Mouse (Mus musculus) forebrain, embryonic 16.5 days (tissue): ENCODE measurements around the gene Galnt2. TPM values are rescaled to one million over a fixed set of nuclear protein-coding genes. Genes with fewer than 3 reads are reported as not detected.

Source experiments
- ATAC-seq: fragments of 200-750 bp; cut with Nextera tagmentation; 2 replicates; pipeline ENCODE4 v1.8.0; 2017; ENCODE audit warnings: mild to moderate bottlenecking, moderate library complexity
- H3K27ac ChIP-seq: fragments of 300-500 bp; sonication (generic); 2 replicates; pipeline ENCODE4 v1.5.1; 2014; ENCODE audit warnings: low read length, control low read depth
- H3K27me3 ChIP-seq: fragments of 300-500 bp; sonication (generic); replicated peaks from 2 replicates; pipeline ENCODE4 v1.6.1; 2014; ENCODE audit warnings: low read length; ENCODE audit not compliant: control insufficient read depth, insufficient read depth
- H3K36me3 ChIP-seq: fragments of 300-500 bp; sonication (generic); 2 replicates; pipeline ENCODE4 v1.6.1; 2014; ENCODE audit not compliant: control insufficient read depth, insufficient read depth
- H3K4me1 ChIP-seq: fragments of 300-500 bp; sonication (generic); replicated peaks from 2 replicates; pipeline ENCODE4 v1.6.1; 2014; ENCODE audit warnings: low read length; ENCODE audit not compliant: control insufficient read depth, insufficient read depth
- H3K4me2 ChIP-seq: fragments of 300-500 bp; sonication (generic); 2 replicates; pipeline ENCODE4 v1.6.1; 2014; ENCODE audit warnings: mild to moderate bottlenecking, low read length, control low read depth
- H3K4me3 ChIP-seq: fragments of 300-500 bp; sonication (generic); replicated peaks from 2 replicates; pipeline ENCODE4 v1.5.1; 2014; ENCODE audit warnings: mild to moderate bottlenecking, low read length, control low read depth
- H3K9ac ChIP-seq: fragments of 300-500 bp; sonication (generic); replicated peaks from 2 replicates; pipeline ENCODE4 v1.6.1; 2014; ENCODE audit warnings: low read depth, low read length, control low read depth
- H3K9me3 ChIP-seq: fragments of 300-500 bp; sonication (generic); 2 replicates; pipeline ENCODE4 v1.6.1; 2016; ENCODE audit warnings: low read length; ENCODE audit not compliant: control insufficient read depth
- WGBS: fragments of 180-500 bp; shearing (Covaris S2); extraction: QIAGEN DNeasy Blood & Tissue Kit; methylation state at CpG from one replicate; pipeline ENCODE4 v1.1.7; 2014; 5-methylcytosine and 5-hydroxymethylcytosine counted together
- polyA plus RNA-seq: library from polyadenylated mRNA; unstranded; fragments of >200 nt; fragmentation: Nextera tagmentation; extraction: Ambion mirVana; gene quantifications from 2 replicates; pipeline ENCODE4 v1.2.1, GENCODE M21; 2015

The Galnt2 gene
- polyA plus RNA-seq, 1 experiment from 2014 or later, result 47.8 TPM

GRCm38 (mm10) chr8:124230496-124231175 lies 555 bp upstream of the Galnt2 start:
- H3K27me3 ChIP-seq, result no peaks in the 10 kb centered on the region
- peak overlapping the region; percentile 57 for H3K4me2 ChIP-seq
- H3K4me3 ChIP-seq, result peak overlapping the region; percentile 53
- peaks cover 25% of the 10 kb centered on the region for H3K4me1 ChIP-seq
- H3K27ac ChIP-seq, result peak overlapping the region; percentile 20; the same call in 1 of the 2 replicates
- 58% methylated on average over 8 of the region's 8 CpGs for WGBS
- 0 out of 2 replicates have a peak, but pooled peaks have one; percentile 18 for ATAC-seq
- H3K9ac ChIP-seq, result peak overlapping the region; percentile 72
- H3K9me3 ChIP-seq, result no peaks in the 10 kb centered on the region
- no peaks in the 10 kb centered on the region for H3K36me3 ChIP-seq

GRCm38 (mm10) chr8:124231485-124232279 lies 491 bp downstream of the Galnt2 start:
- WGBS, result under 1% methylated on average over 73 of the region's 83 CpGs
- no peak overlapping the region for H3K27ac ChIP-seq
- peak; percentile 70 for ATAC-seq
- H3K27me3 ChIP-seq, result no peaks in the 10 kb centered on the region
- peak overlapping the region; percentile 94 for H3K4me2 ChIP-seq
- H3K36me3 ChIP-seq, result no peaks in the 10 kb centered on the region
- H3K4me1 ChIP-seq, result peaks cover 25% of the 10 kb centered on the region
- peak overlapping the region; percentile 53 for H3K4me3 ChIP-seq
- no peaks in the 10 kb centered on the region for H3K9me3 ChIP-seq
- peak overlapping the region; percentile 72 for H3K9ac ChIP-seq

- peak overlapping the region; percentile 53 for H3K4me3 ChIP-seq
- ATAC-seq, result no peak
- H3K36me3 ChIP-seq, result no peaks in the 10 kb centered on the region
- 4% methylated on average over 18 of the region's 18 CpGs for WGBS
- peak overlapping the region; percentile 72 for H3K9ac ChIP-seq
- H3K27ac ChIP-seq, result no peak overlapping the region
- H3K4me2 ChIP-seq, result peak overlapping the region; percentile 94
- no peaks in the 10 kb centered on the region for H3K9me3 ChIP-seq
- H3K27me3 ChIP-seq, result no peaks in the 10 kb centered on the region
- peaks cover 25% of the 10 kb centered on the region for H3K4me1 ChIP-seq
Measured at GRCm38 (mm10) chr8:124232280-124232600, 1.0 kb downstream of the Galnt2 start.

GRCm38 (mm10) chr8:124234496-124234895 lies 3.3 kb downstream of the Galnt2 start:
- Histone ChIP-seq H3K9me3 (no peaks in the 10 kb centered on the region), H3K4me2 (0 out of 2 replicates have a peak overlapping the region, but pooled peaks have one; percentile 4), H3K4me3 (no peak overlapping the region), H3K4me1 (peaks cover 25% of the 10 kb centered on the region), H3K27me3 (no peaks in the 10 kb centered on the region), H3K9ac (no peak overlapping the region), H3K36me3 (no peaks in the 10 kb centered on the region), H3K27ac (no peak overlapping the region)
- no peak for ATAC-seq
- 28% methylated on average over 2 of the region's 2 CpGs for WGBS

GRCm38 (mm10) chr8:124235536-124235935 lies 4.3 kb downstream of the Galnt2 start:
- no peak overlapping the region for H3K27ac ChIP-seq
- no peaks in the 10 kb centered on the region for H3K27me3 ChIP-seq
- H3K4me3 ChIP-seq, result no peak overlapping the region
- ATAC-seq, result no peak
- no peak overlapping the region for H3K9ac ChIP-seq
- no peak overlapping the region for H3K4me2 ChIP-seq
- H3K36me3 ChIP-seq, result no peaks in the 10 kb centered on the region
- peaks cover 33% of the 10 kb centered on the region for H3K4me1 ChIP-seq
- WGBS, result 90% methylated on average over 4 of the region's 4 CpGs
- no peaks in the 10 kb centered on the region for H3K9me3 ChIP-seq

- no peak for ATAC-seq
- no peak overlapping the region for H3K4me3 ChIP-seq
- no peak overlapping the region for H3K27ac ChIP-seq
- peaks cover 20% of the 10 kb centered on the region for H3K4me1 ChIP-seq
- no peak overlapping the region for H3K4me2 ChIP-seq
- H3K36me3 ChIP-seq, result peaks cover 3% of the 10 kb centered on the region; the same call in 1 of the 2 replicates
- H3K27me3 ChIP-seq, result no peaks in the 10 kb centered on the region
- WGBS, result 82% methylated on average over 6 of the region's 6 CpGs
- H3K9ac ChIP-seq, result no peak overlapping the region
- 0 out of 2 replicates have a peak, but pooled peaks cover 5% of the 10 kb centered on the region for H3K9me3 ChIP-seq
Measured at GRCm38 (mm10) chr8:124239350-124239749, 8.2 kb downstream of the Galnt2 start.

- H3K27me3 ChIP-seq, result no peaks in the 10 kb centered on the region
- ATAC-seq, result no peak
- no peak overlapping the region for H3K27ac ChIP-seq
- H3K9ac ChIP-seq, result no peak overlapping the region; the same call in 1 of the 2 replicates
- peaks cover 17% of the 10 kb centered on the region for H3K4me1 ChIP-seq
- H3K4me3 ChIP-seq, result no peak overlapping the region
- 83% methylated on average over 8 of the region's 8 CpGs for WGBS
- H3K36me3 ChIP-seq, result peaks cover 3% of the 10 kb centered on the region; the same call in 1 of the 2 replicates
- H3K9me3 ChIP-seq, result 0 out of 2 replicates have a peak, but pooled peaks cover 5% of the 10 kb centered on the region
- no peak overlapping the region for H3K4me2 ChIP-seq
Measured at GRCm38 (mm10) chr8:124240932-124241331, 9.7 kb downstream of the Galnt2 start.

GRCm38 (mm10) chr8:124242208-124242607 lies 11.0 kb downstream of the Galnt2 start:
- Histone ChIP-seq H3K9ac (no peak overlapping the region), H3K4me1 (peaks cover 19% of the 10 kb centered on the region), H3K36me3 (peaks cover 3% of the 10 kb centered on the region; the same call in 1 of the 2 replicates), H3K4me3 (no peak overlapping the region), H3K9me3 (0 out of 2 replicates have a peak, but pooled peaks cover 5% of the 10 kb centered on the region), H3K27me3 (no peaks in the 10 kb centered on the region), H3K27ac (no peak overlapping the region), H3K4me2 (no peak overlapping the region)
- 77% methylated on average over 6 of the region's 6 CpGs for WGBS
- no peak for ATAC-seq

GRCm38 (mm10) chr8:124242913-124243312 lies 11.7 kb downstream of the Galnt2 start:
- no peak overlapping the region for H3K27ac ChIP-seq
- H3K36me3 ChIP-seq, result peaks cover 3% of the 10 kb centered on the region; the same call in 1 of the 2 replicates
- ATAC-seq, result no peak
- H3K4me3 ChIP-seq, result no peak overlapping the region
- H3K4me2 ChIP-seq, result no peak overlapping the region
- H3K27me3 ChIP-seq, result no peaks in the 10 kb centered on the region
- H3K4me1 ChIP-seq, result peaks cover 22% of the 10 kb centered on the region
- H3K9me3 ChIP-seq, result 0 out of 2 replicates have a peak, but pooled peaks cover 5% of the 10 kb centered on the region
- no peak overlapping the region for H3K9ac ChIP-seq
- 96% methylated on average over 5 of the region's 5 CpGs for WGBS
